Mouse (Mus musculus) embryonic facial prominence, embryonic 10.5 days (tissue): Measurements from ENCODE around the gene Elf3. TPM values are rescaled to one million over a fixed set of nuclear protein-coding genes. Genes with fewer than 3 reads are reported as not detected.

Experiments used
- polyA plus RNA-seq: library from polyadenylated mRNA; unstranded; fragments of >200 nt; fragmentation: Nextera tagmentation; extraction: Ambion mirVana; gene quantifications from 2 replicates; pipeline ENCODE4 v1.2.1, GENCODE M21; 2016

Elf3 gene
- polyA plus RNA-seq, 1 experiment from 2014 or later: 6.4 TPM

Other genes with a start within 250 kb of the Elf3 start
- gene Lgr6, start 153.3 kb downstream of the Elf3 start, polyA plus RNA-seq: 0.73 and 1.1 TPM in 2 replicates
- 1.3 and 2.1 TPM in 2 replicates for gene Ptpn7, start 125.9 kb downstream of the Elf3 start, polyA plus RNA-seq
- gene Arl8a, start 111.7 kb downstream of the Elf3 start, polyA plus RNA-seq: 48.3 and 50.3 TPM in 2 replicates
- gene Gpr37l1, start 90.9 kb downstream of the Elf3 start, polyA plus RNA-seq: not detected in 2 replicates
- 97.1 and 100 TPM in 2 replicates for gene Rnpep, start 25.5 kb upstream of the Elf3 start, polyA plus RNA-seq
- gene Timm17a, start 55.2 kb upstream of the Elf3 start, polyA plus RNA-seq: 213 and 215 TPM in 2 replicates
- gene Lmod1, start 66.2 kb upstream of the Elf3 start, polyA plus RNA-seq: 0.31 and 0.33 TPM in 2 replicates
- 53.5 and 55.9 TPM in 2 replicates for gene Shisa4, start 116.7 kb upstream of the Elf3 start, polyA plus RNA-seq
- gene Ipo9, start 171.9 kb upstream of the Elf3 start, polyA plus RNA-seq: 182 and 203 TPM in 2 replicates